Mouse (Mus musculus) mouse embryonic stem cell (cell line): ENCODE results near the gene Hemk1.

Source experiments
- in situ Hi-C, 2 experiments: fragments of 300-500 bp; cut with MboI; formaldehyde crosslinking; loops; 1 replicate in 1 of 2; 3 replicates in 1 of 2; pipeline ENCODE4 v1.14.3; 2019 to 2020; ENCODE audit warnings: low sequenced_read_pairs in 2 of 2, low pct_unique_long_range_greater_than_20kb in 1 of 2, mixed read lengths in 1 of 2; ENCODE audit not compliant: unreplicated experiment in 1 of 2

The Hemk1 gene

GRCm38 (mm10) chr9:107301554-107302331, 36.4 kb downstream of the Hemk1 start:
- in situ Hi-C loops, result no loop called here

- in situ Hi-C loops, result no loop called here
Observed at GRCm38 (mm10) chr9:107300224-107300973, 37.8 kb downstream of the Hemk1 start.

DNA sequence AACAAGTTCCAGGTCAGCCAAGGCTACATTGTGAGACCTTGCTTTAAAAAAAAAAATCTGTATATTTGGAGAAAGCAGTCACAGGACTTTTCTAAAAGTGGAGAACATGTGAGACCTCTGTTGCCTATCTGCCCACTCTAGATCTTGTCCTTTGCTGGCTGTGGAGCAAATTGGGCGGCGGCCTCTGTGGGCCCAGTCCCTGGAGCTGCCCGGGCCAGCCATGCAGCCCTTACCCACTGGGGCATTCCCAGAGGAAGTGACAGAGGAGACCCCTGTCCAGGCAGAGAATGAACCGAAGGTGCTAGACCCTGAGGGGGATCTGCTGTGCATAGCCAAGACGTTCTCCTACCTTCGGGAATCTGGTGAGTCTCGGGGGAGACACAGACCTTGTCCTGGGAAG, 38.4 kb downstream of the Hemk1 start:
- in situ Hi-C loops, result loop anchor here (5.0 to 10.0 kb wide), 3 partner anchors 33 to 55 kb away; partner anchors contain the start of gene Hemk1 (in 1 of the 2)

DNA sequence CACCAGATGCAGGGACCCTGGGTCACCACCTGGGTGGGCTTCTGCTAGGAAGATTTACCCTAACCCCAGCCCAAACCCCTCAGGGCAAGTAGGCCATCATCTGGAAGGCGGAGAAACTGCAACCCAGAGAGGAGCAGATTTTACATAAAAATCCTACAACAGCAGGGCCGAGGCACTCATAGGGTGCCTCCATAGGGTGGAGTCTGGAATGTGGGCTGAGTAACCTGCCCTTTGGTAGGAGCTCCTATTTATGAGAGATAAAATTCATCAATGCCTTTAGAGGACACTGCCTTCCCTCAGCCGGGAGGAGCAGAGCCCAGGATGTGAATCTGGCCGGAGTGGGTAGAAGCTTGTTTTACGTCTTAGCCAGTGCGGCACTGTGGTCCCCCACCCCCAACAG, 39.3 kb downstream of the Hemk1 start:
- in situ Hi-C loops, result loop anchor here (5.0 to 10.0 kb wide), 3 partner anchors 33 to 56 kb away; partner anchors contain the start of gene Hemk1 (in 1 of the 2)

DNA sequence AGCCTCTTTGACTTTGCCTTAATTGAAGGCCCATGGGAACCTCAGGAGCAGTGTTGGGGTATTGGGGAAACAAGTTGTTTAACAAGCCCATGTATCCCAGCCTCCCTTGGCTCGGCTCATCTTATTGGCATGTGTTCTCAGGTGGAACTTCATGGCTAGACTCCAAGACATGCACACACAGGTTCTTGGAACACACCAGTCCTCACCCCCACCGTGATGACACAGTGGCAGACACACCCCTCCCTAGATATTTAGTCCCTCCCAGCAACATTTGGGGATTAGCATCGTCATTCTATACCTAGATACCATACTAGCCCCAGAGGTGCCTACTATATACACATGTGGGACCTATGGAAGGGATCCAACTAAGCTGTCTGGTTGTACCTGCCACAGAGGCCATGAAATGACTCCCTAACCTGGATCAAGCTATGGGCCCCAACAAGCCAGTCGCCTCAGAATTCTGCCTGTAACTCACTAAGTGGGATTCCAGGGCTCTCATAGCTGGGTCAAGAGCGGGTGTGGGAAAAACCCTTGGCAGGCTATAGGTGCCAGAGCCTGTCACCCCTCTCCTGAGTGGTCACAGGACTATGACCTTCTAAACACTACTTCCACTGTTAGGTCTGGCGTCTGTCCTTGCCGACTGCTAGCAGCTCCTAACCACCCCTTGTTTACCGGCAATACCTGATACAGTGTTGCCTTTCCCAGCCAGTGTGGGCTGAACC, 39.9 kb downstream of the Hemk1 start:
- in situ Hi-C loops, result loop anchor here (5.0 to 10.0 kb wide), 3 partner anchors 34 to 57 kb away; partner anchors contain the start of gene Hemk1 (in 1 of the 2)

GRCm38 (mm10) chr9:107297658-107298057, 40.5 kb downstream of the Hemk1 start:
- in situ Hi-C loops, result loop anchor here (5.0 to 10.0 kb wide), 3 partner anchors 35 to 57 kb away; partner anchors contain the start of gene Hemk1 (in 1 of the 2)

- in situ Hi-C loops, result loop anchor here (5.0 to 10.0 kb wide), 3 partner anchors 35 to 58 kb away; partner anchors contain the start of gene Hemk1 (in 1 of the 2)
Observed at GRCm38 (mm10) chr9:107297059-107297458, 41.1 kb downstream of the Hemk1 start.

DNA sequence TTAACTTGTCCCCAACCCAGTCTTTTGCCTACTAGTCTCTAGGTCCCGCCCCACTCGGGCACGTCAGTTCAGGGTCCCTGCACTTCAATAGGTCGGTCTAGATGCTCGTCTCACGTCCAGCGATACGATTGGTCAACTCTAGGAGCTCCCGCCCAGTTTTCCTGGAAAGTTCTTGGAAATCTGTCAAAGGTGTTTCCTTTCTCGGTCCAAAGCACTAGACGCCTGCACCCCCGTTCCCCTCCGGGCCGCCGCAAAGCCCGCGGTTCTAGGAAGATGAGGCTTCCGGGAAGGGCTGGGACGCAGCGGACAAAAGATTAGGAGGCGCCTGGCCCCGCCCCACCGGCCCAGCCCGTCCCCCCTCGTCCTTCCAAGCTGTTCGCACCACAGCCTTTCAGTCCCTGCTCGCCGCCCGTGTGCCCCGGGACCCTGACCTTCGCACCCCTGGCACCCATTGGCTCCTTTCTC, 41.6 kb downstream of the Hemk1 start:
- in situ Hi-C loops, result loop anchor here (5.0 to 10.0 kb wide), 3 partner anchors 36 to 58 kb away; partner anchors contain the start of gene Hemk1 (in 1 of the 2)

DNA sequence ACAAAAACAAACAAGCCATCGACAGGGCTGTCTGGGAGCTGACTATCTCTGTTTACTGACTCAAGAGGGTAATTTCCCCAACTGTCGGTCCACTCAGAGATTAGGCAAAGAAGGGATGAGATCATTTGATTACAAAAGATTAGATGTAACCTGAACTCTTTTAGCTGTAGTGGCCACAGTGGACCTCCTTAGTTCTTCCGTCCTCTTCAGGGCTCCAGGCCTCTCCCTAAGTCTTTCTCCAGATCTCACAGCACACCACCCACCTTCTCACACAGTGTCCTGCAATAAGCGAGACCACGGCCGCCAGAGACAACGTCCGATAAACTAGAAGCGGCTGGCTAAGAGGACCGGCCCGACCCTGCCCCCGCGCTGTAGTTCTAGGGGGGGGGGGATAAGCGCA, 42.1 kb downstream of the Hemk1 start:
- in situ Hi-C loops, result loop anchor here (5.0 to 10.0 kb wide), 3 partner anchors 36 to 59 kb away; partner anchors contain the start of gene Hemk1 (in 1 of the 2)

DNA sequence AAGGTAGTCTGAATTCAATTTTAAA, 42.3 kb downstream of the Hemk1 start, which contains the start of gene Cish:
Cish (plus strand) TSS at position 11 of the 25 bp plus-strand sequence.
- in situ Hi-C loops, result loop anchor here (5.0 to 10.0 kb wide), 3 partner anchors 36 to 59 kb away; partner anchors contain the start of gene Hemk1 (in 1 of the 2)

DNA sequence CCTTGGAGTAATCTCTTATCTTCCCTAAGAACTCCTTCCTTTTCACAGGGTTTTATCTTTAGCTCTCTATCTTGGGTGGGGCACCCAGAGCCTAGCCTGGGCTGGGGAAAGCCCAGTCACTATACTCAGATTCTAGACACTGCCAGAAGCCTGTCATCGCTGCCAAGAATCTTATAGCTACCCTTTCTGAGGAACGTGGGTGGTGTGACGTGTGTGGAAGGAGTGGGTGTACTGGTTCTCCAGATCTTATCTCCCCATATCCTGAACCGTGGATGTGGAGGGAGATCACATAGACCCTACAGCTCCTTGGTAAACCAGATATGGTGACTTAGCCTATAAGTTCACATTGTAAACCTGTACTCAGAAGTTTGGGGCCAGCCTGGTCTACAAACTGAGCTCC, 42.5 kb downstream of the Hemk1 start:
- in situ Hi-C loops, result loop anchor here (5.0 to 10.0 kb wide), 3 partner anchors 37 to 59 kb away; partner anchors contain the start of gene Hemk1 (in 1 of the 2)

DNA sequence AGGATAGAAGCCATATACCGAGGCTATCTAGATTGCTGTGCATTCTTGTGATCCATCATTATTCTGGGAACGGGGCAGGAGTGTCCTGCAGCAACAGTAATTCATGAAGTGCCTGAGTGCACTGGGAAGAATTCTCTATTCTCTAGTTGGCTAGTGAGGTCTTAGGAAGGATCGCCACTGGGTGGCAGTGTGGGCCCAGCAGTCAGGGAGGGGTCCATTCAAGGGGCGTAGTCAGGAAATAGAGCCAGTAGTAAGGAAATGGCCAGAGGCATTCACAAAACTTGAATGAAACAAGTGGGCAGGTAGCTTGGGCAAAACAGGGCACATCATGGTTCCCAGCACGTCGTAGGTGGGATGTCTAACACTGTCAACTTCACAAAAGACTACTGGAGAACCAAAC, 43.9 kb downstream of the Hemk1 start:
- in situ Hi-C loops, result loop anchor here in 1 of 2 experiments (5.0 to 10.0 kb wide), 2 partner anchors 61 to 392 kb away; no protein-coding TSS in a partner anchor

GRCm38 (mm10) chr9:107290897-107291296, 47.3 kb downstream of the Hemk1 start:
- in situ Hi-C loops, result loop anchor here in 1 of 2 experiments (5.0 to 10.0 kb wide), 2 partner anchors 64 to 389 kb away; no protein-coding TSS in a partner anchor

GRCm38 (mm10) chr9:107289211-107290076, 48.7 kb downstream of the Hemk1 start, which contains the start of gene Mapkapk3:
TSS of gene Mapkapk3 (minus strand) at chr9:107289877.
- in situ Hi-C loops, result loop anchor here in 1 of 2 experiments (5.0 to 10.0 kb wide), 3 partner anchors 42 to 387 kb away; no protein-coding TSS in a partner anchor

DNA sequence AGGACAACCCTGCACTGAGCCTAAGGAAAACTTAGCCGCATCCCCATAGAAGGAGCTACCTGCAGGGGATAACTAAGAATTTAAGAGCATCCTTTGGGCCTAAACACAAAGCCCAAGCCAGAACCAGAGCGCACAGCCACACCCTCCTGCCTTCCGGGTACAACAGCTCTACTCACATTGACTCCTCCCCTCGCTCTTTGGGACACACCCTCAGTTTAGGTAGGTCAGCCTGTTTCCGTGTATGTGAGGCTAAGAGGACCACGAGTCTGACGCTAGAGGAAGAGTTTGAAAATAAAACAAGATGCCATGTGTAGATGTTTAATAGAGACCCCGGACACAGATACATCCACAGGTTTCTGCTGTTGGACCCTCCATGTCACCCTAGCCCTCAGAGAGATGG, 49.4 kb downstream of the Hemk1 start:
- in situ Hi-C loops, result loop anchor here in 1 of 2 experiments (5.0 kb wide), 1 partner anchor 41 kb away; no protein-coding TSS in a partner anchor

- in situ Hi-C loops, result loop anchor here in 1 of 2 experiments (5.0 kb wide), 1 partner anchor 41 kb away; no protein-coding TSS in a partner anchor
Observed at GRCm38 (mm10) chr9:107288105-107288650, 50.0 kb downstream of the Hemk1 start.

- in situ Hi-C loops, result loop anchor here in 1 of 2 experiments (5.0 kb wide), 1 partner anchor 40 kb away; no protein-coding TSS in a partner anchor
Observed at GRCm38 (mm10) chr9:107287294-107287693, 50.9 kb downstream of the Hemk1 start.
